Mouse (Mus musculus) thymus, adult 2 months (tissue): ENCODE results near the gene Olfr424.

Experiments
- CTCF ChIP-seq: fragments of 200-500 bp; IDR thresholded peaks from 2 replicates; pipeline ENCODE4 v1.5.1; 2012; ENCODE audit warnings: mild to moderate bottlenecking, control low read depth, low read length, moderate library complexity, borderline replicate concordance; ENCODE audit not compliant: control insufficient read depth, poor library complexity, insufficient read depth; ENCODE audit errors: extremely low read depth
- POLR2A ChIP-seq: fragments of 200-500 bp; IDR thresholded peaks from 2 replicates; pipeline ENCODE4 v1.6.1; 2012; ENCODE audit warnings: mild to moderate bottlenecking, low read length, control low read depth, moderate library complexity; ENCODE audit not compliant: control insufficient read depth, poor library complexity, insufficient read depth; ENCODE audit errors: extremely low read depth

GRCm38 (mm10) chr1:174121062-174121461 lies 10.3 kb upstream of the Olfr424 start, which contains the start of gene Olfr231:
- TF ChIP-seq POLR2A (no peak), CTCF (no peak)
